Mouse (Mus musculus) c-Kit-positive CD71-positive TER-119-positive erythroid progenitor cells, embryonic 14.5 days (primary cell): ENCODE data around the gene Gm20388.

ENCODE experiments used
- DNase-seq: peaks from one replicate; pipeline ENCODE4 v3.0.0-alpha.2; 2013; ENCODE audit warnings: low spot score

The Gm20388 gene

GRCm38 (mm10) chr8:124184078-124184477 lies 4273.4 kb downstream of the Gm20388 start:
- DNase-seq = no peak

GRCm38 (mm10) chr8:124184507-124184906 lies 4273.9 kb downstream of the Gm20388 start:
- DNase-seq = no peak

GRCm38 (mm10) chr8:124185081-124185480 lies 4274.4 kb downstream of the Gm20388 start:
- no peak for DNase-seq

DNA sequence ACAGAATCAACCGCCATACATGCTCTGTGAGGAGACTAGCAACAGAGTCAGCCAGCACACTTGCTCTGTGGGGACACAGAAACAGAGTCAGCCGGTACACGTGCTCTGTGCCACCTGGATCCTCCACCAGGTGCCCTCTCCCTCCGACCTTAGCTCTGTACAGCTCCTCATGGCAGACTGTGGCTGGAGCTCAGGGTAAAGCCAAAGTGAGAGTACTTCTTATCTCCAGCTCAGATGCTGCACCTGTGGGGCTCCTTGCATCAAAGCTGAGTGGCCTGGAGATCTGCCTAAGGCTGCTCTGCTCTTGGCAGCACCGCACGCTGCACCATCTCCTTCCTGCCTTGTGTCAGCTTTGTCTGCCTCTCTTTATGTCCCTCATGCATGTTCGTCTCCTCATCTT lies 4279.7 kb downstream of the Gm20388 start:
- no peak for DNase-seq

DNA sequence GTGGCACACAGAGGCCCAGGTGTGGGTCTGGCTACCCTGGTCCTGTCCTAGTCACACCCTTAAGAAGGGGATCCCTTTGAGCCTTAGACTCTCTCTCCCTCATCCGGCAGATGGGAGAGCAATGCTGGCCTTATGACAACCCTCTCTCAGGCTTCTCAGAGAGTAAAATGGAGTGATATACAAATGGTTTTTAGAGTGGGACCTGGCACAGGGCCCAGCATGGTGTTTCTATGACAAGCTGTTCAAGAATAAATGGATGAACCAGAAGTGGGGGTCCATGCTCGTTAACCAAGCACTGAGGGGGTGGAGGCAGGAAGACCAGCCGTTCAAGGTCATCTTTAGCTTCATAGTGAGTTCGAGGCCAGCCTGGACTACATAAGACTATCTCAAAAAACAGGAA lies 4281.6 kb downstream of the Gm20388 start:
- DNase-seq = no peak

- DNase-seq = no peak
These were observed 4282.3 kb downstream of the Gm20388 start for GRCm38 (mm10) chr8:124192976-124193375.

- no peak for DNase-seq
These were observed 4283.4 kb downstream of the Gm20388 start for GRCm38 (mm10) chr8:124193992-124194391.

DNA sequence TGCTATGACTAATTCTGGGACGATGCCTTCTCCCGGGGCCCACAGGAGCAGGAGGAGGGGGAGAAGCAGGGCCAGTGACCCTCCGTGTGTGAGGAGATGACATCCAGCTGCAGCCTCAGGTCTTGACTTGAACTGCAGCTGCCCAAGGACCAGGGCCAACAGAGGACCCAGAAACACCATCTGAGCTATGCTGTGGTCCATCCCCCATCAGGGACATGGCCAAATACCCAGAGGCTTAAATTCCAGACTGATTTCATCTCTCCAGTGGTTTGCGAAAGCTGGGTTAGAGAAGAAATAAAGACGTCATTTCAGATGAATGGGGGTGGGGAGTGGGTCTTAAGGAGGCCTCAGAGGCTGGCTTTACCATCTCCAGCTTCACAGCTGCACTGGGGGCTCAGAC lies 4285.6 kb downstream of the Gm20388 start:
- no peak for DNase-seq

- no peak for DNase-seq
These were observed 4286.2 kb downstream of the Gm20388 start for GRCm38 (mm10) chr8:124196797-124197196.

- DNase-seq = no peak
These were observed 4287.6 kb downstream of the Gm20388 start for GRCm38 (mm10) chr8:124198230-124198629.

DNA sequence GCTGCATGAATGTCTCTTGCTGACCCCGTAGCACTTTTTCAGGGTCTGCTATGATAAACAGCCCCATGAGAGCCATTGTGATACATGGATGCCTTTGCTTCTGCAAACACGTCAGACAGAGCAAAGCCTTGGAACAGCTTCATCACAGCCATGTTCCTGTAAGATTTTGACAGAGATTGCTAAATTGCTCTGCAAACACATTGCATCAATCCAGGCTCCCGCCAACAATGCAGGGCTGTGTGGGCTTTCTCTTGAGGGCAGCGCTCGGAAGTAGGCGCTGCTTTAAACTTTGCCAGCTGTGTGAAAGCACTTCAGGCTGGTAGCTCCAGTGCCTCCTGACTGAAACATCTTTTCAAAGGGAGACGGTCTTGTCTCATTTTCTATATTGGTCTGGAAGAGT lies 4289.8 kb downstream of the Gm20388 start:
- no peak for DNase-seq

- no peak for DNase-seq
These were observed 4291.1 kb downstream of the Gm20388 start for GRCm38 (mm10) chr8:124201706-124202105.

DNA sequence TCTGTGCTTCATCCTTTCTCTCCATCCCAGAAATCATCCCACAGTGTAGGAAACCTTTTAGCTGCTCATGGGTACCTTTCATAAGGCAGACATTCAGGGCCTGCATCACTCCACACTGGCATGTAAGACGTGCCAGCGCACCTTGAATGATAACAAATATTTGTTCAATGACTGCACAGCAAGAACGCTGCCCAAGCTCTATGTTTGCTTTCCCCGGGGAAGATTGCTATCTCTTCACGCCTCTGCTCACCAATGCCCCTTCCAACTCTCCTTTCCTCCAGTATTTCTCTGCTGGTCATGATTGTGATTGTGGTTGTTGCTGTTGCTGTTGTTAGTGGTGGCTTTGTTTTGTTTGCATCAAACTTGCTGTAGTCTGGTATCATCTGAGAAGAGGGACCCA lies 4292.3 kb downstream of the Gm20388 start:
- no peak for DNase-seq

- no peak for DNase-seq
These were observed 4293.5 kb downstream of the Gm20388 start for GRCm38 (mm10) chr8:124204001-124204601.

DNA sequence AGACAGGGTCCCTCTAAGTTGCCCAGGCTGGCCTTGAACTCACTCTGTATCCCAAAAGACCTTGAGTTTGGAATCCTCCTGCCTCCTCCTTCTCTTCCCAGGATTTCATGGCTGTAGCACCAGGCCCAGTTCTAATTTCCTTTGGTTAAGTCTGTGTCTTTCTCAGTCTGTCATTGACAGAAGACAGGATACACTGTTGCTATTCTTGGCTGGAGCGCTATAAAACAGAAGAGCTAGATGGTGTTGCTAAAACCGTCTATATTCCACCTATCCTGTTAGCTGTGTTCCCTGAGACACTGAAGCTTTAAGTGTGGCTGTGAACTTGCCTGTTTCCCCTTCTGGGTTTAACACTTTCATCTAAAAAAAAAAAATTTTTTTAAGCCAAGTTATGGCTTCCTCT lies 4301.5 kb downstream of the Gm20388 start:
- no peak for DNase-seq

- DNase-seq = no peak
These were observed 4306.3 kb downstream of the Gm20388 start for GRCm38 (mm10) chr8:124216951-124217350.

- no peak for DNase-seq
These were observed 4319.2 kb downstream of the Gm20388 start for GRCm38 (mm10) chr8:124229883-124230282.

GRCm38 (mm10) chr8:124230496-124231175 lies 4320.0 kb downstream of the Gm20388 start:
- DNase-seq = no peak

DNA sequence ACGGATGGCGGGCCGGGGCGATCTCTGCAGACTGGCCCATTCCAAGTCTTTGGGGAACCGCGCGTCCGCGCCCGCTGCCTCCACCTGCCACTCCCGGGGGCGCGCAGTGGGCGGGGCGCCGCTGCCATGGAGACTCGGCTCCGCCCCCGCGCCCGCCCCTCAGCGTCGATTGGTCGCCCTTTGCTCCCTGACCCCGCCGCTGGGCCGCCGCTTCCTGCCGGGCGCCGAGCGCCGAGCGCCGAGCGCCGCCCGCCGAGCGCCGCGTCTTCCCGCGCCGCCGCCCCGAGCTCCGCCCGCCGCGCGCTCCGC lies 4320.5 kb downstream of the Gm20388 start, which contains the start of gene Galnt2:
Galnt2 (plus strand) TSS at position 216 of the 309 bp plus-strand sequence.
- peak; percentile 82 for DNase-seq

DNA sequence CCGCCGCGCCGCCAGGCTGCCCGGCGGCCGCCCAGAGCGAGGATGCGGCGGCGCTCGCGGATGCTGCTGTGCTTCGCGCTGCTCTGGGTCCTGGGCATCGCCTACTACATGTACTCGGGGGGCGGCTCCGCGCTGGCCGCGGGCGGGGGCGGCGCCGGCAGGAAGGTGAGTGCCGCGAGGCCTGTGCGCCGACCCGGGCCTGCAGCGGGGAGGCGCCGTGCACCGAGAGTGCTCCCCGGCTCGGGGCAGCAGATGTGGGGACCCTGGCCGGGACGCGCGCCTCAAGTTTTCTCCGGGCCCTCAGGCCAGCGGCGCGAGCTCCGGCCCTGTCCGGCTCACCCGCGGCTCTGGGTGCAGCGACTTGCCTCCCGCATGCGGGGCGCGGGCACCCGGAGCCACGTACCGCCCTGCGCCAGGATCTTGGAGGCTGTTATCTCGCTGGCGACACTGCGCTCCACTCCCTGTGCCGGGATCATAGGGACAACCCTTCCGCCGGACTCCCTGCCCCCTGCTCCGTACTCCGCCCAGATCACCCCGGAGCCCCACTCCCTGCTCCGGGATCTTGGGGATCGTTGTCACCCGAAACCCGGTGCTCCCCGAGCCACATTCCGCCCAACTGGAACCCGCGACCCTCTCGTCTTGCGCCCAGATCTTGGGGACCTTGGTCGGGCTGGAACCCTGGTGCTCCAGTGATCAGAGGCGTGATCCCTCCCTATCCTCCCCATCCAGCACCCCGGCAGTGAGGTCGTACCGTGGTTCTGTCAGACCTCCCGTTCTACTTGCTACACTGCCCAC lies 4321.0 kb downstream of the Gm20388 start:
- DNase-seq = peak; percentile 39

DNA sequence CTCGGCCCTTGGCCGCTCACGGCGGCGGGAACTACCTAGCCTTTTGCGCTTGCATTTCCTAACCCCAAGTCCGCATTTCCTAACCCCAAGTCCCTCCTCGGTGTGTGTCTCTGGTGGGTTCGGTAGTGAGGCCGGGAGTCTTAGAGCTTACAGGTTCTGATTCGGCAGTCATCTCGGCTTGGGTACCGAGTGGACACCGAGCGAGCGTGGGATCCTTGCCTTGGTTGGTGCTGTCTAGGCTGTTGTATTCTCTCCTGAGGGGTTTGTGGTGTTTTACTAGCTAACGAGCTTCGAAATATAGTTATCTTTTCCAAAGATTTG lies 4321.6 kb downstream of the Gm20388 start:
- DNase-seq = no peak

DNA sequence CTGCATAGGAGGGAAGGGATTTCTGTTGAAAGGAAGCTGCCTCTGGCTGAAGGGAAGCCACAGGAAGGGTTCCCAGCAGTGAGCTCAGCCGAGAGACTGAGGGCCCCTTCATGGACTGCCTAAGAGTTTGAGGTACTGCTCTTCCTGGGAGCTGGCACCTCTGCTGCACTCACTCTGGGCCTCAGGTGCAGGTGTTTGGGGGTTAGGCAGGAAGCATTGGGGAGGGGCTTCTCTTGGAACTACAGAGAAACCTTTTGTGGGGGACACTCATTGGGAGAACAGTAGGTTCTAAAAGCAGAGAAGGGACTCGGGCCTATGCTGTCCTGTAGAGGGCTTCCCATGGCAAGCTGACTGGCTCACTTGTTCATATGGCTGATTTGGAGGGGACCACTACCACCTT lies 4323.9 kb downstream of the Gm20388 start:
- no peak for DNase-seq

DNA sequence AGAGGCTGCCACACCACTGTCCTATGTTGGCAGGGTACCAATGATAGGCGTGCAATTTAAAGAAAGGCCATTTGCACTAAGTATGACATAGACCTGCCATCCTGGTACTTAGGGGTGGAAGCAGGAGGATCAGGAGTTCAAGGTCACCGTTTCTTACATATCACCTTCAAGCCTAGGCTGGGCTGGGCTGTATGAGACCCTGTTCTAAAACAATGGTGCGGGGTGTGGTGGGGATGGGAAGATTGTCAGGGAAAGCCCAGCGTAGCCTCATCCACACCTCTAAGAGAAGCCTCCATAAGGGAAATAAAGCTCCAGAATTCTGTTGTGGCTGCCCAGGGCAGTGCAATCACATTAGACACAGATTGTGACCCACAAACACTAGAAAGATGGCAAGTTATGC lies 4324.9 kb downstream of the Gm20388 start:
- no peak for DNase-seq
